Mouse (Mus musculus): ENCODE data around the gene Plcd4. TPM values are rescaled to one million over a fixed set of nuclear protein-coding genes. Genes with fewer than 3 reads are reported as not detected.

The Plcd4 gene
- polyA plus RNA-seq, 1 experiment from 2014 or later = not detected

Small RNA genes within 50 kb of the gene (microRNA-seq; reads per million reads assigned to microRNA genes)
- gene Gm25035 = not detected

Other genes with a start within 250 kb of the Plcd4 start
- gene Tmbim1, start 237.3 kb upstream of the Plcd4 start, polyA plus RNA-seq (2014; fragmentation: Nextera tagmentation; extraction: Ambion mirVana) = 50.1 and 53.9 TPM in 2 replicates
- 0.69 and 0.81 TPM in 2 replicates for gene Catip, start 180.8 kb upstream of the Plcd4 start, polyA plus RNA-seq (2014; fragmentation: Nextera tagmentation; extraction: Ambion mirVana)
- gene Slc11a1, start 167.7 kb upstream of the Plcd4 start, polyA plus RNA-seq (2014; fragmentation: Nextera tagmentation; extraction: Ambion mirVana) = 5.3 and 6.1 TPM in 2 replicates
- 88.0 and 90.7 TPM in 2 replicates for gene Ctdsp1, start 151.4 kb upstream of the Plcd4 start, polyA plus RNA-seq (2014; fragmentation: Nextera tagmentation; extraction: Ambion mirVana)
- 5.9 and 7.7 TPM in 2 replicates for gene Vil1, start 133.5 kb upstream of the Plcd4 start, polyA plus RNA-seq (2014; fragmentation: Nextera tagmentation; extraction: Ambion mirVana)
- 70.3 and 72.3 TPM in 2 replicates for gene Cnot9, start 36.8 kb upstream of the Plcd4 start, polyA plus RNA-seq (2014; fragmentation: Nextera tagmentation; extraction: Ambion mirVana)
- gene Usp37, start 1.4 kb downstream of the Plcd4 start, polyA plus RNA-seq (2014; fragmentation: Nextera tagmentation; extraction: Ambion mirVana) = 40.5 and 43.0 TPM in 2 replicates
- gene Zfp142, start 45.4 kb downstream of the Plcd4 start, polyA plus RNA-seq (2014; fragmentation: Nextera tagmentation; extraction: Ambion mirVana) = 8.4 and 9.5 TPM in 2 replicates
- 18.5 and 20.0 TPM in 2 replicates for gene Bcs1l, start 45.4 kb downstream of the Plcd4 start, polyA plus RNA-seq (2014; fragmentation: Nextera tagmentation; extraction: Ambion mirVana)
- 7.0 and 9.1 TPM in 2 replicates for gene Rnf25, start 58.5 kb downstream of the Plcd4 start, polyA plus RNA-seq (2014; fragmentation: Nextera tagmentation; extraction: Ambion mirVana)
- gene Stk36, start 58.6 kb downstream of the Plcd4 start, polyA plus RNA-seq (2014; fragmentation: Nextera tagmentation; extraction: Ambion mirVana) = 8.4 and 8.9 TPM in 2 replicates
- gene Ttll4, start 118.9 kb downstream of the Plcd4 start, polyA plus RNA-seq (2014; fragmentation: Nextera tagmentation; extraction: Ambion mirVana) = 24.3 and 26.4 TPM in 2 replicates
- gene Cyp27a1, start 170.7 kb downstream of the Plcd4 start, polyA plus RNA-seq (2014; fragmentation: Nextera tagmentation; extraction: Ambion mirVana) = 7.1 and 10.6 TPM in 2 replicates
- gene Prkag3, start 206.3 kb downstream of the Plcd4 start, polyA plus RNA-seq (2014; fragmentation: Nextera tagmentation; extraction: Ambion mirVana) = 0.12 and 0.21 TPM in 2 replicates
- gene Wnt6, start 229.0 kb downstream of the Plcd4 start, polyA plus RNA-seq (2014; fragmentation: Nextera tagmentation; extraction: Ambion mirVana) = 0.97 and 1.9 TPM in 2 replicates
- gene Wnt10a, start 248.6 kb downstream of the Plcd4 start, polyA plus RNA-seq (2014; fragmentation: Nextera tagmentation; extraction: Ambion mirVana) = 2.0 and 3.1 TPM in 2 replicates

Measured in stomach, embryonic 14.5 days (tissue).